Mouse (Mus musculus): ENCODE measurements around the gene Actrt3. TPM values are rescaled to one million over a fixed set of nuclear protein-coding genes. Genes with fewer than 3 reads are reported as not detected.
"Not testable (repeated sequence)": the region's sequence is repeated elsewhere in the genome, so short reads cannot be mapped to it uniquely, and the experiment has no call there.

The Actrt3 gene
- polyA plus RNA-seq, 1 experiment from 2014 or later = 0.10 TPM

DNA sequence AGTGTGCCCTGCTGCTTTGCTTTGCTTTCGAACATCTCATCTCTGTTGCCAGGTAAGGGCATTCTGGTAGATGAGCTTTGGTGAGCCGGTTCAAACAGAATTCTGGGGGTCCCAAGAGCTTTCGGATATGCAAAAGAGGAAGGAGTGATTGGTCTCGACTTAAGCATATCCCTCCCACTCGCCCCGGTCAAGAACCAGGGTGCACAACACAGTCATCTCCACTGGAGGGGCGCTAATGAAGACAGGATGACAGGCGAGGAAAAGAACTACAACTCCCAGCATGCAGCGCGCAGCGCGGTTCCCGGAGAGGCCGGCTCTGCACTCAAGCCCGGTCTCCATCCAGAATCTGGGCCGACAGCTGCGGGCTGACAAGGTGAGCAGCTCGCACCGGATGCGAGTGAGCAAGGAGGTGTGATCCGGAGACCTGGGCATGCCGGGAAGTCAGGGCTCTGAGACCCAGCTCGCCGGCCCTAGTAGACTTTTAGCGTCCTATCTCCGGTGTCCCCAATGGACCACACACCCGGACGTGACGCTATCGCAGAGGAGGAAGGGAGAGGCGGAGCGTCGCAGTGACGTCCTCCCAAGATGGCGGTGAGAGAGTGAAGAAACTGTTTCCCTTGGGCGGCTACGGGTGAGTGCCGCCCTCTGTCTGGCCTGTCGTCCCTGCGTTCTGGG lies 2.5 kb upstream of the Actrt3 start, which contains the start of gene Mynn:
Gene Mynn, plus strand, starts transcription at position 1 of the 675 bp plus-strand sequence.
- WGBS = under 1% methylated on average over 40 of the region's 40 CpGs

DNA sequence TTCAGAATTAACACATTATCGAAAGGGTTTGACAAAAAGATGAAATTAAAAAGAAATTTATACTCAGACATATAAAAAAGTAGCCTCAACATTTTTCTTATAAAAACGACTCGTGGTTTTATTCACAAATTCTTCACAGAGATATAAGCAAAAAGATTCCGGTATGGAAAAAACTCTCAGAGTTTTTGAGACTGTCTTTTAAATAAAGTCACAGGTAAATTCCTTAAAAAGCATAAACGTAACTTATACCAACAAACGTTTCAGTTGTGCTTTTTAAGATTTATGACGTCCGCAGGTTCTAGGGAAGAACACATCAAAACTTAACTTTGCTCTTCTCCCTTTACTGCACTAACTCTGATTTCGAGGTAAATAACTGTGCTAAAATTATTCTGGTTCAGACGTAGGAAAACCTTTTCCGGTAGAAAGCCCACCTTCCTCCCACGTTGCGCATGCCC lies 1.9 kb upstream of the Actrt3 start:
- under 1% methylated on average over 13 of the region's 13 CpGs for WGBS
- Histone ChIP-seq H3K4me3 (peak overlapping the region; percentile 77), H3K27me3 (ENCODE audit: low read depth, poor library complexity, severe bottlenecking) (peaks cover 35% of the 10 kb centered on the region), H3K9me3 (replicated peaks) (no peaks in the 10 kb centered on the region), H3K27ac (replicated peaks) (peak overlapping the region; percentile 91), H3K36me3 (peaks cover 16% of the 10 kb centered on the region), H3K4me1 (peaks cover 27% of the 10 kb centered on the region)
- no peak for DNase-seq (ENCODE audit: low spot score)

More for the DNA sequence above, 2.5 kb upstream of the Actrt3 start, which contains the start of gene Mynn:
- peak; percentile 98 for DNase-seq (ENCODE audit: low spot score)
- H3K4me3 ChIP-seq = peak within 1 kb of the TSS; percentile 77
- H3K4me1 ChIP-seq = peaks cover 27% of the 10 kb centered on the region
- H3K27ac ChIP-seq (replicated peaks) = peak within 1 kb of the TSS; percentile 91
- no peaks in the 10 kb centered on the region for H3K9me3 ChIP-seq (replicated peaks)
- H3K27me3 ChIP-seq (ENCODE audit: low read depth, poor library complexity, severe bottlenecking) = peaks cover 30% of the 10 kb centered on the region
- peaks cover 20% of the 10 kb centered on the region for H3K36me3 ChIP-seq

DNA sequence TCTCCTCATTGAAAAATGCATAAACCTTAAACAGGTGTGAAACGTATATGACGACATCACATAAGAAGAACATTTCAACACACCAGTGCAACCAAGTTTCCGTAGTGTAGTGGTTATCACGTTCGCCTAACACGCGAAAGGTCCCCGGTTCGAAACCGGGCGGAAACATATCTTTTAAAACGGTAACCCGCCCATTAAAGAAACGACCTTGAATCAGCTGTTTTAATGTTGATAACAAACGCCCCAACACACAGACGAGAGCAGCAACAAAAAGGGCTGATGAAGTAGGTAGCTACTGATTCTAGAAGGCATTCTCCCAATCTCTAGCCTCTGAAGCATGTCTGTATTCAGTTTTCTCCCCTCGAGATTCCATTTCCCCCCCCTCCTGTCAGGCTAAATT lies 1.4 kb upstream of the Actrt3 start:
- no peaks in the 10 kb centered on the region for H3K9me3 ChIP-seq (replicated peaks)
- under 1% methylated on average over 17 of the region's 17 CpGs for WGBS
- H3K36me3 ChIP-seq = peaks cover 11% of the 10 kb centered on the region
- peak; percentile 79 for DNase-seq (ENCODE audit: low spot score)
- peaks cover 27% of the 10 kb centered on the region for H3K4me1 ChIP-seq
- H3K27me3 ChIP-seq (ENCODE audit: low read depth, poor library complexity, severe bottlenecking) = peaks cover 40% of the 10 kb centered on the region
- no peak overlapping the region for H3K27ac ChIP-seq (replicated peaks)
- peak overlapping the region; percentile 77 for H3K4me3 ChIP-seq

DNA sequence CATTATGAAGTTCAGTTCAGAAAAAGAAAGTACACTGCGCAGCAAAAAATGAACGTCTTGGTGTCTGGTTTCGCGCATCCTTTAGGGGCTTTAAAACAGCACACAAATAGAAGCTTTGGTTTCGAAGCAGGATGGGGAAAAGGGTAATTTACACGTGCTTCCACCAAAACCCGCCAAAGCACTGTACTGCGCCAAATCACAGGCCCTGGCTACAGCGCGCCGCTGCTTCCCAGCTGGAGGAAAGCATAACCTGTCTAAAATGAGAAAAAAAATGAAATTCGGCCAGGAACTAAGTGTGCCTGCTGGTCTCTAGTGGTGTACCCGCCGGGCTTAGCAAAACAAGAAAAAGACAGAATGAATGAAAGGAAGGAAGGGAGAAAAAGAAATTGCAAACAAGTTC lies 978 bp upstream of the Actrt3 start:
- Histone ChIP-seq H3K27ac (replicated peaks) (peak overlapping the region; percentile 78), H3K4me1 (peaks cover 30% of the 10 kb centered on the region), H3K9me3 (replicated peaks) (no peaks in the 10 kb centered on the region), H3K36me3 (peaks cover 9% of the 10 kb centered on the region), H3K27me3 (ENCODE audit: low read depth, poor library complexity, severe bottlenecking) (peaks cover 45% of the 10 kb centered on the region), H3K4me3 (peak overlapping the region; percentile 77)
- DNase-seq (ENCODE audit: low spot score) = peak; percentile 50
- under 1% methylated on average over 14 of the region's 14 CpGs for WGBS

DNA sequence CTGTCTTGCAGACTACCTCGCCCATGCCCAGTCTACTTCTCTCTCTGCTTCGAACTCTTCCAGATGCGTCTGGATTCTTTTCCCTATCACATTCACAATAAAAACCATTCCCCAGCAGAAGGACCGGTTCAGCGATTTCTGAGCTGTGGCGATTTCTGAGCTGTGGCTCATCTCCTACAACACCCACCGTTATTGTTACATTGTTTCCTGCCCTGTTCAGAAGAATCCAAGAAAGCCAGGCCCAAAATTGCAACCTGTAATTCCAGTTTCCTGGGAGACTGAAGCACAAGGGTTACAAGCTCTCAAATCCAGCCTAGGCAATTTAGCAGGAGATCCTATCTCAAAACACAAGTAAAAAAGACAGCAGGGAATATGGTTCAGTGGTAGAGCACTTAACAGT lies 2.5 kb downstream of the Actrt3 start:
- WGBS = 78% methylated on average over 7 of the region's 7 CpGs
- peaks cover 23% of the 10 kb centered on the region for H3K4me1 ChIP-seq
- no peak for DNase-seq (ENCODE audit: low spot score)
- H3K27ac ChIP-seq (replicated peaks) = no peak overlapping the region
- no peaks in the 10 kb centered on the region for H3K9me3 ChIP-seq (replicated peaks)
- no peaks in the 10 kb centered on the region for H3K36me3 ChIP-seq
- no peak overlapping the region for H3K4me3 ChIP-seq
- peaks cover 61% of the 10 kb centered on the region for H3K27me3 ChIP-seq (ENCODE audit: low read depth, poor library complexity, severe bottlenecking)

DNA sequence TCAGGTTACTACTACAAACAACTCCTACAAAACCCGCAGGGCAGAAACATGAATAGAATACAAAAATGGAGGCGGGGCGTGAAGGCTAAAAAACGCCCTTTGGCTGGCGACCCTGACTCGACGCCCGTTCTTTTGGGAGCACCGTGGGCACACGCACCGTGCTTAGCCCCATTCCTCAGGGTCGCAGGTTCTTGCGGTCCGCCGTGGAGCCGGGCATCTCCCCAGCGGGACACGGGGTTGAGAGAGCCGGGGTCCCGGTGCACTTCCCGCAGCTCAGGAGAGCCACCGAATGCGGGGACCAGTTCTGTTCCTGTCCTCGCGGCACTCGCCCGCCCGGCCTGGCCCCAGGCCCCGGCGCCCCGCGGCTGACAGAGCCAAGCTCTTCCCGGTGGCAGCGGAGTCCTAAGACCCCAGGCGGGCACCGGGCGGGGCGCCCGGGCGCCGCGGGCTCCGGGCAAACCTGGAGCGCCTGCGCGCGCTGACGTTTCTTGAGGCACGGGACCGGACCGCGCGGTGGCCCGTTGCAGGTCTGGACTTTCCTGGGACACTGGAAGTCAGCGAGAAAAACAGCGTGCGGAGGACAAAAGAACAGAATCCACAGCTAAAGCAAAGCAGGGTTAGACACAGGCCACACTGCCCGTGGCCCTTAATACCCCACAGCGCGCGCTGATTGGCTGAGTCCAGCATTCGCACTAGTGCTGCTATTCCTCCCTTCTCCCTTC lies 4.5 kb downstream of the Actrt3 start:
- no peaks in the 10 kb centered on the region for H3K36me3 ChIP-seq
- H3K4me3 ChIP-seq = peak overlapping the region; percentile 82

DNA sequence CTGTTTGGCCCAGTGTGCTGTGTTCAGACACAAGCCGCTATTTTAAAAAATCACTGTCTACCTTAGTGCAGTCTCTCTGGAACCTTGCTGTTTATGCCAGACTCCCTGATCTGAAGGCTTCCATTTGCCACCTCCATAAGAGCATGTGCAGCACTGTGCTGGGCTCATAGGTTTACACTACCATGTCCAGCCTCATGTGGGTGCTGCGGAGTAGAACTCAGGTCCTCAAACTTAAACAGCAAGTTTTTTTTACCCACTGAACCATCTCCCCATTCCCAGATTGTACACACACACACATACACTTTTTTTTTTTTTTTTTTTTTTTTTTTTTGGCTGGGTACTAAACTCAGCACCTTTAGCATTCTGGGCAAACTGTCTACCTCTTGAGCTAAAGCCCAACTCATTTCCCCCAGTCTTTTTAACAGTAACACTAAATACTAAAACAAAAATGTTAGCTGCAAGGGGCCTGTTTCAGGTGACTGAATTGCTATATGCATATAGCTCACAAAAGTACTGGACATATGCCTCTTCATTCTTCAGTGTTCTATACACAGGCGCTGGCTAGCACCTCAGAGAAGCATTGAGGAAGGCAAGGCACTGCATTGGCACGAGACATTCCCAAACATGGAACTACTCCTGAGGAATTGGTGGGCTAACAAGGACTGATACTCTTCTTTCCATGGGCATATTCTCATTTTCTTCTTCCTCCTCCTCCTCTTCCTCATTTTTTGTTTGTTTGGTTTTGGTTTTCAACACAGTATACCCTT lies 5.8 kb downstream of the Actrt3 start:
- peaks cover 9% of the 10 kb centered on the region for H3K4me1 ChIP-seq
- H3K27ac ChIP-seq (replicated peaks) = no peak overlapping the region
- DNase-seq (ENCODE audit: low spot score) = no peak
- H3K4me3 ChIP-seq = no peak overlapping the region
- no peaks in the 10 kb centered on the region for H3K36me3 ChIP-seq
- H3K9me3 ChIP-seq (replicated peaks) = no peaks in the 10 kb centered on the region
- H3K27me3 ChIP-seq (ENCODE audit: low read depth, poor library complexity, severe bottlenecking) = peaks cover 48% of the 10 kb centered on the region
- 76% methylated on average over 4 of the region's 4 CpGs for WGBS

More for the DNA sequence above, 4.5 kb downstream of the Actrt3 start:
- Histone ChIP-seq H3K4me1 (peaks cover 20% of the 10 kb centered on the region), H3K9me3 (replicated peaks) (no peaks in the 10 kb centered on the region), H3K27ac (replicated peaks) (peak overlapping the region; percentile 91), H3K27me3 (ENCODE audit: low read depth, poor library complexity, severe bottlenecking) (peaks cover 61% of the 10 kb centered on the region)
- WGBS = under 1% methylated on average over 62 of the region's 62 CpGs
- peak; percentile 64 for DNase-seq (ENCODE audit: low spot score)

DNA sequence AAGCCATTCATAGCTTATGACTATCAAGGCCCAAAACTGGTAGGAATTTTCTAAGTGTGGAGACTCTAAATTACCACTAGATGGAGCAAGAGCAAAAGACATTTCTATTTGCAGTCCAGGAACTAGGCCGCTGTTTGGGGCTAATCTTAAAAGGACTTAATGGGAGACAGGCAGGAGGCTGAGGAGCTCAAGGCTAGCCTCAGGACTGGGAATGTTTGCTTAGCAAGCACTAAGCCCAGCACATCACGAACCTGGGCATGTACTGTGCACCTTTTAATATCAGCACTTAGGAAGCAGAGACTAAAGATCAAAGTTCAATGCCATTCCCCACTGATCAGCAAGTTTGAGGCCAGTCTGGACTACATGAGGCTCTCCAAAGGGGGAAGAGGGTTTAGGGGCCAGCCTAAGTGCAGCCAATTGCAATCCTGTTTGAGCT lies 7.3 kb downstream of the Actrt3 start:
- Histone ChIP-seq H3K36me3 (no peaks in the 10 kb centered on the region), H3K27ac (replicated peaks) (no peak overlapping the region), H3K27me3 (ENCODE audit: low read depth, poor library complexity, severe bottlenecking) (peaks cover 33% of the 10 kb centered on the region), H3K4me3 (no peak overlapping the region), H3K4me1 (peaks cover 9% of the 10 kb centered on the region), H3K9me3 (replicated peaks) (no peaks in the 10 kb centered on the region)
- DNase-seq (ENCODE audit: low spot score) = peak; percentile 35
- WGBS = 0% methylated on average over 2 of the region's 2 CpGs

DNA sequence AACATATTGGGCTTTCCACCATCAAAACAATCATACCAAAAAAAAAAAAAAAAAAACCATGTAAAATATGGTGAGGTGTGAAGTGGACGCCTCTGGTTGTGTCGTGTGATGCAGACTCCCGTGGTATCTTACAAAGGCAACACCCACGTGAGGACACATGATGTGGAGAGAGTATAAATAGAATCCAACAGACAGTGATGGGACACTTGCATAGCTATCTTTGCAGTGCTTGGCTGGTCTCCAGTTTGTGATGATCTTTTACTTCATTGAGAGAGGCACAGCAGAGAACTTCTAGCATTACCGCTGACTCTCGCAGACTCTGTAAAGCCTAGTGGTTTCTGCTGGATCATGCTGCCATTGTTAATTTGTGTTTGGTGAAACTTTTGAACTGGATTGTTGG lies 10.9 kb downstream of the Actrt3 start:
- Histone ChIP-seq H3K27me3 (ENCODE audit: low read depth, poor library complexity, severe bottlenecking) (peaks cover 6% of the 10 kb centered on the region), H3K4me3 (no peak overlapping the region), H3K9me3 (replicated peaks) (no peaks in the 10 kb centered on the region), H3K4me1 (peaks cover 3% of the 10 kb centered on the region; the same call in 1 of the 2 replicates), H3K36me3 (no peaks in the 10 kb centered on the region), H3K27ac (replicated peaks) (no peak overlapping the region)
- no peak for DNase-seq (ENCODE audit: low spot score)
- WGBS = 90% methylated on average over 6 of the region's 6 CpGs

DNA sequence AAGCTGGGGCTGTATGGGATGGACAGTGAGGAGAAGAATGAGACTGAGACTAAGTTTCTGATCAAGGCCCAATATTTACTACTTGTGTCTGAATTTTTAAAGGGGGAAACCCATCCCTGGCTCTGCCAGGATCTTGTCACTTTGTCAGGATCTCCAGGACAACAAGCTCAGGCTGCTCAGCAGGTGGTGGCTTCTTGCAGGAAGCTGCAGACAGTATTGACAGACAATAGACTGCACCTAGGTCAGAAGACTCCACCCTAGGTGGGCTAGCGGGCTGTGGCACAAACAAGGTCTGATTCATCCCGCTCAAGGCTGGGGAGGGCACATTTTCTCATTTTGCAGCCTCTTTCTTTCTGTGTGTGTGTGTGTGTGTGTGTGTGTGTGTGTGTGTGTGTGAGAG lies 26.2 kb downstream of the Actrt3 start:
- Histone ChIP-seq H3K27ac (replicated peaks) (no peak overlapping the region), H3K9me3 (replicated peaks) (no peaks in the 10 kb centered on the region), H3K36me3 (no peaks in the 10 kb centered on the region), H3K27me3 (ENCODE audit: low read depth, poor library complexity, severe bottlenecking) (no peaks in the 10 kb centered on the region), H3K4me1 (no peaks in the 10 kb centered on the region), H3K4me3 (no peak overlapping the region)
- 17% methylated on average over 2 of the region's 2 CpGs for WGBS
- DNase-seq (ENCODE audit: low spot score) = no peak

DNA sequence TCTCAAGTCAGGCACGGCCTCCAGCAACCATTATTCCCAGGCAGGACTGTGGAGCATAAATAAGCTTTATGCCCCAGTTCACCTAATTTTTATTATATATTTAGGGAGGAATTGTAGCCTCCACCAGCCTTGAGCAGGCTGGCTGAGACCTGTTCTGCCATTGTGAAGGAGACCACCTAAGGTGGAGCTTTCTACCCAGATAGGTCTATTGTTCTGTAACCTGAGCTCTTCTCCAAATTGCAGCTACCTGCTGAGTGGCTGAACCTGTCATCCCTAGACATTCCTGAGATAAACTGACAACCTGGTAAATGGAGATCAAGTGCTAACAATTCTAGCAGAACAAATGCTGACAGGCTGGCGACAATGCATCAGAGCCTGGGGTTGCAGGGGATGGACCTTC lies 33.4 kb downstream of the Actrt3 start:
- H3K4me3 ChIP-seq; DNase-seq (ENCODE audit: low spot score); H3K4me1 ChIP-seq; H3K27ac ChIP-seq (replicated peaks); H3K36me3 ChIP-seq; H3K9me3 ChIP-seq (replicated peaks): not testable (repeated sequence)
- H3K27me3 ChIP-seq (ENCODE audit: low read depth, poor library complexity, severe bottlenecking) = peaks cover 20% of the 10 kb centered on the region
- WGBS = 33% methylated on average over 1 of the region's 2 CpGs

DNA sequence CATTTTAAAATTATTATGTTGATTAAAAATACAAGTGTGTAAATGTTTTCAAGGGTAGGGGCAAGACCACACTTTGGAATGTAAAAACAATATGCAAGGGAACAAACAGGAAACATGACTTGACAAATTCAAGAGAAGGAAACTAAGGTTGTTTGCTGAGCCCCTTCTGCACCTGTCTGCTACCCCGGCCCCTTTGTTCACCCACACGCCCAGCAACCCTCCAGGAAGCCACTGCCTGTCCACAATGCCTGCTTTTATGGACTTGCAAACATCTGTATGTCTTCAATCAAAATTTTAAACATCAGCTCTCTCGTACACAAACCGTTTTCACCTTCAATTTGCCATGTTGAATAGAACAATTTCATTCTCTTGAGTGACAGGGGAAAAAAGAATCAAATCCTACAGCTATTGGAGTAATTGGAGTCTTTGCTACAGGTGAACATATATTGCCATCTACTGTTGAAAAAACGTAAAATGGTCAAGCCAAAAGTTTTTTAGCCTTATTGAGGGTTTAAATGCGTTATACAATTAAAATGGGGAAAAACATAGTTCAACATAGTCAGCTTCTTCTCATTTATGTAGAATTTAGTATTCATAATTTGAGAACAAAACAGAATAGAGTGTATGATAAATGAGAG lies 38.9 kb downstream of the Actrt3 start:
- Histone ChIP-seq H3K27me3 (ENCODE audit: low read depth, poor library complexity, severe bottlenecking) (peaks cover 20% of the 10 kb centered on the region), H3K4me3 (no peak overlapping the region), H3K9me3 (replicated peaks) (no peaks in the 10 kb centered on the region), H3K4me1 (no peaks in the 10 kb centered on the region), H3K27ac (replicated peaks) (no peak overlapping the region), H3K36me3 (no peaks in the 10 kb centered on the region)
- 63% methylated on average over 6 of the region's 6 CpGs for WGBS
- no peak for DNase-seq (ENCODE audit: low spot score)
